Mouse (Mus musculus): ENCODE data around the gene Mst1.

Gene Mst1

GRCm38 (mm10) chr9:108132373-108132772, 52.1 kb downstream of the Mst1 start:
- no peak for DNase-seq (ENCODE audit: low spot score)

- no peak for DNase-seq (ENCODE audit: low spot score)
Observed at GRCm38 (mm10) chr9:108133478-108133877, 53.2 kb downstream of the Mst1 start.

Data from embryo, embryonic 10.5 days (tissue).